Mouse (Mus musculus): Measurements from ENCODE around the gene Epha8. TPM values are rescaled to one million over a fixed set of nuclear protein-coding genes. Genes with fewer than 3 reads are reported as not detected.

Epha8 gene
- polyA plus RNA-seq, 1 experiment from 2014 or later, result 0.10 TPM

- Histone ChIP-seq H3K9me3 (ENCODE audit: control insufficient read depth) (no peaks in the 10 kb centered on the region), H3K4me2 (replicated peaks; ENCODE audit: low read depth) (no peak overlapping the region), H3K27me3 (replicated peaks; ENCODE audit: control insufficient read depth, insufficient read depth, low read length) (peaks cover 25% of the 10 kb centered on the region), H3K4me3 (ENCODE audit: low read depth, low read length) (no peak overlapping the region), H3K27ac (ENCODE audit: low read depth, low read length) (no peak overlapping the region), H3K9ac (ENCODE audit: low read depth, low read length) (no peak overlapping the region), H3K36me3 (ENCODE audit: control insufficient read depth, insufficient read depth) (no peaks in the 10 kb centered on the region), H3K4me1 (replicated peaks; ENCODE audit: control insufficient read depth, insufficient read depth, low read length) (no peaks in the 10 kb centered on the region)
- ATAC-seq, result no peak
- 21% methylated on average over 4 of the region's 4 CpGs for WGBS
- no peak for TF ChIP-seq CTCF (IDR thresholded peaks at IDR 0.05; ENCODE audit: low read depth)
These were observed 5.1 kb upstream of the Epha8 start for GRCm38 (mm10) chr4:136961642-136962285.

GRCm38 (mm10) chr4:136960581-136960980, 4.0 kb upstream of the Epha8 start:
- no peaks in the 10 kb centered on the region for H3K4me1 ChIP-seq (replicated peaks; ENCODE audit: control insufficient read depth, insufficient read depth, low read length)
- WGBS, result 51% methylated on average over 9 of the region's 9 CpGs
- no peak overlapping the region for H3K27ac ChIP-seq (ENCODE audit: low read depth, low read length)
- H3K4me2 ChIP-seq (replicated peaks; ENCODE audit: low read depth), result no peak overlapping the region
- ATAC-seq, result no peak
- H3K9me3 ChIP-seq (ENCODE audit: control insufficient read depth), result no peaks in the 10 kb centered on the region
- no peak overlapping the region for H3K4me3 ChIP-seq (ENCODE audit: low read depth, low read length)
- no peak for TF ChIP-seq CTCF (IDR thresholded peaks at IDR 0.05; ENCODE audit: low read depth)
- H3K9ac ChIP-seq (ENCODE audit: low read depth, low read length), result no peak overlapping the region
- H3K36me3 ChIP-seq (ENCODE audit: control insufficient read depth, insufficient read depth), result no peaks in the 10 kb centered on the region
- peaks cover 35% of the 10 kb centered on the region for H3K27me3 ChIP-seq (replicated peaks; ENCODE audit: control insufficient read depth, insufficient read depth, low read length)

GRCm38 (mm10) chr4:136960068-136960467, 3.5 kb upstream of the Epha8 start:
- H3K27me3 ChIP-seq (replicated peaks; ENCODE audit: control insufficient read depth, insufficient read depth, low read length), result peaks cover 40% of the 10 kb centered on the region
- no peaks in the 10 kb centered on the region for H3K4me1 ChIP-seq (replicated peaks; ENCODE audit: control insufficient read depth, insufficient read depth, low read length)
- 32% methylated on average over 3 of the region's 3 CpGs for WGBS
- no peak overlapping the region for H3K9ac ChIP-seq (ENCODE audit: low read depth, low read length)
- no peaks in the 10 kb centered on the region for H3K9me3 ChIP-seq (ENCODE audit: control insufficient read depth)
- TF ChIP-seq CTCF (IDR thresholded peaks at IDR 0.05; ENCODE audit: low read depth), result no peak
- H3K27ac ChIP-seq (ENCODE audit: low read depth, low read length), result no peak overlapping the region
- no peak overlapping the region for H3K4me2 ChIP-seq (replicated peaks; ENCODE audit: low read depth)
- no peak for ATAC-seq
- no peak overlapping the region for H3K4me3 ChIP-seq (ENCODE audit: low read depth, low read length)
- no peaks in the 10 kb centered on the region for H3K36me3 ChIP-seq (ENCODE audit: control insufficient read depth, insufficient read depth)

- H3K9me3 ChIP-seq (ENCODE audit: control insufficient read depth), result no peaks in the 10 kb centered on the region
- H3K27me3 ChIP-seq (replicated peaks; ENCODE audit: control insufficient read depth, insufficient read depth, low read length), result peaks cover 46% of the 10 kb centered on the region
- no peak overlapping the region for H3K27ac ChIP-seq (ENCODE audit: low read depth, low read length)
- no peak for TF ChIP-seq CTCF (IDR thresholded peaks at IDR 0.05; ENCODE audit: low read depth)
- H3K9ac ChIP-seq (ENCODE audit: low read depth, low read length), result no peak overlapping the region
- no peaks in the 10 kb centered on the region for H3K4me1 ChIP-seq (replicated peaks; ENCODE audit: control insufficient read depth, insufficient read depth, low read length)
- 62% methylated on average over 6 of the region's 6 CpGs for WGBS
- no peak overlapping the region for H3K4me3 ChIP-seq (ENCODE audit: low read depth, low read length)
- no peak for ATAC-seq
- no peak overlapping the region for H3K4me2 ChIP-seq (replicated peaks; ENCODE audit: low read depth)
- no peaks in the 10 kb centered on the region for H3K36me3 ChIP-seq (ENCODE audit: control insufficient read depth, insufficient read depth)
These were observed 2.1 kb downstream of the Epha8 start for GRCm38 (mm10) chr4:136954562-136954961.

- no peak overlapping the region for H3K4me2 ChIP-seq (replicated peaks; ENCODE audit: low read depth)
- H3K4me3 ChIP-seq (ENCODE audit: low read depth, low read length), result no peak overlapping the region
- H3K27ac ChIP-seq (ENCODE audit: low read depth, low read length), result no peak overlapping the region
- 0 out of 2 replicates have a peak, but pooled peaks cover 4% of the 10 kb centered on the region for H3K27me3 ChIP-seq (replicated peaks; ENCODE audit: control insufficient read depth, insufficient read depth, low read length)
- no peaks in the 10 kb centered on the region for H3K36me3 ChIP-seq (ENCODE audit: control insufficient read depth, insufficient read depth)
- H3K4me1 ChIP-seq (replicated peaks; ENCODE audit: control insufficient read depth, insufficient read depth, low read length), result no peaks in the 10 kb centered on the region
- H3K9me3 ChIP-seq (ENCODE audit: control insufficient read depth), result no peaks in the 10 kb centered on the region
- TF ChIP-seq CTCF (IDR thresholded peaks at IDR 0.05; ENCODE audit: low read depth), result no peak
- no peak for ATAC-seq
- WGBS, result 50% methylated on average over 10 of the region's 10 CpGs
- no peak overlapping the region for H3K9ac ChIP-seq (ENCODE audit: low read depth, low read length)
These were observed 7.2 kb downstream of the Epha8 start for GRCm38 (mm10) chr4:136949266-136949989.

- WGBS, result 56% methylated on average over 17 of the region's 17 CpGs
- ATAC-seq, result no peak
- H3K9me3 ChIP-seq (ENCODE audit: control insufficient read depth), result no peaks in the 10 kb centered on the region
- no peak for TF ChIP-seq CTCF (IDR thresholded peaks at IDR 0.05; ENCODE audit: low read depth)
- H3K27me3 ChIP-seq (replicated peaks; ENCODE audit: control insufficient read depth, insufficient read depth, low read length), result 0 out of 2 replicates have a peak, but pooled peaks cover 16% of the 10 kb centered on the region
- H3K4me2 ChIP-seq (replicated peaks; ENCODE audit: low read depth), result no peak overlapping the region
- H3K9ac ChIP-seq (ENCODE audit: low read depth, low read length), result no peak overlapping the region
- no peaks in the 10 kb centered on the region for H3K36me3 ChIP-seq (ENCODE audit: control insufficient read depth, insufficient read depth)
- no peaks in the 10 kb centered on the region for H3K4me1 ChIP-seq (replicated peaks; ENCODE audit: control insufficient read depth, insufficient read depth, low read length)
- no peak overlapping the region for H3K4me3 ChIP-seq (ENCODE audit: low read depth, low read length)
- H3K27ac ChIP-seq (ENCODE audit: low read depth, low read length), result no peak overlapping the region
These were observed 11.2 kb downstream of the Epha8 start for GRCm38 (mm10) chr4:136945397-136945796.
